Mouse (Mus musculus) forebrain, embryonic 11.5 days (tissue): ENCODE results near the gene Rhno1. TPM values are rescaled to one million over a fixed set of nuclear protein-coding genes. Genes with fewer than 3 reads are reported as not detected.
"Not testable (repeated sequence)": the region's sequence is repeated elsewhere in the genome, so short reads cannot be mapped to it uniquely, and the experiment has no call there.

Experiments
- ATAC-seq: fragments of 200-750 bp; cut with Nextera tagmentation; replicated peaks from 2 replicates; pipeline ENCODE4 v1.8.0; 2017; ENCODE audit warnings: moderate TSS enrichment; ENCODE audit not compliant: low FRiP score
- DNase-seq: peaks from one replicate; pipeline ENCODE4 v3.0.0-alpha.2; 2017; ENCODE audit warnings: low spot score
- H3K27ac ChIP-seq: fragments of 300-500 bp; sonication (generic); 2 replicates; pipeline ENCODE4 v1.5.1; 2014; ENCODE audit warnings: low read depth, low read length
- H3K27me3 ChIP-seq: fragments of 300-500 bp; sonication (generic); 2 replicates; pipeline ENCODE4 v1.6.1; 2014; ENCODE audit warnings: mild to moderate bottlenecking, low read length, mixed read lengths; ENCODE audit not compliant: control insufficient read depth, insufficient read depth
- H3K36me3 ChIP-seq: fragments of 300-500 bp; sonication (generic); 2 replicates; pipeline ENCODE4 v1.6.1; 2014; ENCODE audit warnings: mild to moderate bottlenecking, low read length, moderate library complexity, mixed read lengths; ENCODE audit not compliant: control insufficient read depth, insufficient read depth
- H3K4me1 ChIP-seq: fragments of 300-500 bp; sonication (generic); replicated peaks from 2 replicates; pipeline ENCODE4 v1.6.1; 2014; ENCODE audit warnings: low read length, mixed read lengths; ENCODE audit not compliant: control insufficient read depth, insufficient read depth
- H3K4me2 ChIP-seq: fragments of 300-500 bp; sonication (generic); 2 replicates; pipeline ENCODE4 v1.6.1; 2014; ENCODE audit warnings: low read depth, mild to moderate bottlenecking, low read length, moderate library complexity, mixed read lengths; ENCODE audit not compliant: severe bottlenecking
- H3K4me3 ChIP-seq: fragments of 300-500 bp; sonication (generic); 2 replicates; pipeline ENCODE4 v1.5.1; 2014; ENCODE audit warnings: low read depth, low read length
- H3K9ac ChIP-seq: fragments of 300-500 bp; sonication (generic); 2 replicates; pipeline ENCODE4 v1.6.1; 2014; ENCODE audit warnings: low read length
- H3K9me3 ChIP-seq: fragments of 300-500 bp; sonication (generic); 2 replicates; pipeline ENCODE4 v1.6.1; 2016; ENCODE audit warnings: low read length, mixed read lengths; ENCODE audit not compliant: control insufficient read depth
- WGBS: fragments of 180-500 bp; shearing (Covaris S2); extraction: QIAGEN DNeasy Blood & Tissue Kit; methylation state at CpG from one replicate; pipeline ENCODE4 v1.1.7; 2014; 5-methylcytosine and 5-hydroxymethylcytosine counted together
- polyA plus RNA-seq: library from polyadenylated mRNA; unstranded; fragments of >200 nt; fragmentation: Nextera tagmentation; extraction: Ambion mirVana; gene quantifications from 2 replicates; pipeline ENCODE4 v1.2.1, GENCODE M21; 2014

Rhno1 gene
- polyA plus RNA-seq, 1 experiment from 2014 or later = 205 TPM

DNA sequence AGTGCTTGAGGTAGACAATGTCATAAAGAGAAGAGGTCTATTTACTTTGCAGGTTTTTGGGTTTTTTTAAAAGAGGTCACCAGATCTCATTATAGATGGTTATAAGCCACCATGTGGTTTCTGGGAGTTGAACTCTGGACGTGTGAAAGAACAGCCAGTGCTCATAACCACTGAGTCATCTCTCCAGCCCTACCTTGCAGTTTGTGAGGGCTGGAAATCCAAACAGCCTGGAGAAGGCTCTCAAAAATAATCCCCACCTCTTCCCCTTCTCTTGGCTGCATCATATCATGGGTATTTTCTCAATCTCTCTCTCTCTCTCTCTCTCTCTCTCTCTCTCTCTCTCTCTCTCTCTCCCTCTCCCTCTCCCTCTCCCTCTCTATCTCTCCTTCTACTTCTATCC, 28.0 kb upstream of the Rhno1 start:
- H3K4me1 ChIP-seq = no peaks in the 10 kb centered on the region
- no peaks in the 10 kb centered on the region for H3K27me3 ChIP-seq
- H3K36me3 ChIP-seq = no peaks in the 10 kb centered on the region
- DNase-seq (no peak), ATAC-seq (no peak)
- no peaks in the 10 kb centered on the region for H3K9me3 ChIP-seq
- no peak overlapping the region for H3K4me2 ChIP-seq
- 73% methylated on average over 1 of the region's 1 CpGs for WGBS
- no peak overlapping the region for H3K27ac ChIP-seq
- H3K4me3 ChIP-seq = no peak overlapping the region
- H3K9ac ChIP-seq = no peak overlapping the region

DNA sequence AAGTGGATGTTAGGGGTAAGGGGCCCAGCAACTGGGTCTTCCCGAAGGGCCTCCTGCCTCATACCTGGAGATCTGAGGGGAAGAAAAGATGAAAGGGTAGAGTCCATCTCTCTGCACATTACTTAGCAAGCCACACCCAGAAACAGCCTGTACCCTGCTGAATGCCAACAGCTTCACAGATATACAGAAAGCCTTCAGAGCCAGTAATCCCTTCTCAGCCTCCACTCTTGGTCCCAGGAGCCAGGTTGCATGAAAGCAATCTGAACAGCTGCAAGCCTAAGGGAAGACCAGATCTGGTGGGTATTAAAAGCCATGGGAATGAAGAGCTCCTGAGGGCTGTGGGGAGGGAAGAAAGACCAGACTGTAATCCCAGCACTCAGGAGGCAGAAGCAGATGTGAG, 26.5 kb upstream of the Rhno1 start:
- WGBS = 79% methylated on average over 1 of the region's 1 CpGs
- no peak overlapping the region for H3K9ac ChIP-seq
- H3K4me2 ChIP-seq = no peak overlapping the region
- no peak overlapping the region for H3K4me3 ChIP-seq
- H3K4me1 ChIP-seq = no peaks in the 10 kb centered on the region
- no peaks in the 10 kb centered on the region for H3K36me3 ChIP-seq
- ATAC-seq = no peak
- H3K27me3 ChIP-seq = no peaks in the 10 kb centered on the region
- no peaks in the 10 kb centered on the region for H3K9me3 ChIP-seq
- DNase-seq = no peak
- no peak overlapping the region for H3K27ac ChIP-seq

DNA sequence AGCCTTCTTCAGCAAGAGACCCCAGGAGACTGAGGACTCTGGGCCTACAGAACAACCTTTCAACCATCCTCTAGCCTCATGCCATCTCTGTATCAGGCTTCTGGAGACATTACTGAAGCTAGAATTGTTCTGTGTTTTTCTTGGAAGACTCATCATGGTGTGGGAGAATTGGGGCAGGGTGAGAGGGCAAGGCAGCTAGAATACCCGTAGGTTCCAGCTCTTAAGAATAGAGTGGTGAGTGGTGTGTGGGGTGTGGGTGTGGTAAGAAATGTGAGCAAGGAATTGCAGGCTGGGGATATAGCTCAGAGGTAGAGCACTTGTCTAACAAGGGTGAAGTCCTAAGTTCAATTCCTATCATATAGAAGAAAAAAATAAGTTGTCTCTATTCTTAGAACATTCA, 22.3 kb upstream of the Rhno1 start:
- Histone ChIP-seq H3K4me2 (no peak overlapping the region), H3K36me3 (no peaks in the 10 kb centered on the region)

DNA sequence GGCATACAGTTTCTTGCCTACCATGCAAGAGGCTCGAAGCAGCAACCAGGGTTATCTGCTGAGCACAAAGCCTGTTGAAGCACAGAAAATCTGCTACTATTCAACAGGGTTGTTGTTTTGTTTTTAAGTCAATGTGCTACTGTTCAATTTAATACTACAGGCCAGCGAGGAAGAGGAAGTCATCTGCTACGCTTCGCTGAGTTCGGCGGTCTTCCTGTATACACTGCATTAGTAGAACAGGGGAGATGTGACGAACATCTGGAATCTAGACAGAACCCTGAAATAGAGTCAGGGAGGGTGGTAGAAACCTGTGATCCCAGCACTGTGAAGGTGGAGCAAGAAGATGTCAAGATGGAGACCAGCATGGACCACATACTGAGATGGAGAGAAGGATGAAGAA, 21.0 kb upstream of the Rhno1 start:
- ATAC-seq (no peak), DNase-seq (no peak)
- no peak overlapping the region for H3K4me2 ChIP-seq
- H3K9me3 ChIP-seq = no peaks in the 10 kb centered on the region
- no peaks in the 10 kb centered on the region for H3K36me3 ChIP-seq
- 75% methylated on average over 7 of the region's 7 CpGs for WGBS
- no peak overlapping the region for H3K27ac ChIP-seq
- H3K4me1 ChIP-seq = no peaks in the 10 kb centered on the region
- H3K9ac ChIP-seq = no peak overlapping the region
- H3K4me3 ChIP-seq = no peak overlapping the region
- no peaks in the 10 kb centered on the region for H3K27me3 ChIP-seq

More for the DNA sequence above, 22.3 kb upstream of the Rhno1 start:
- no peak overlapping the region for H3K27ac ChIP-seq
- DNase-seq (no peak), ATAC-seq (no peak)
- H3K9ac ChIP-seq = no peak overlapping the region
- no peaks in the 10 kb centered on the region for H3K4me1 ChIP-seq
- no peaks in the 10 kb centered on the region for H3K27me3 ChIP-seq
- WGBS = 87% methylated on average over 1 of the region's 1 CpGs
- H3K4me3 ChIP-seq = no peak overlapping the region
- H3K9me3 ChIP-seq = no peaks in the 10 kb centered on the region

DNA sequence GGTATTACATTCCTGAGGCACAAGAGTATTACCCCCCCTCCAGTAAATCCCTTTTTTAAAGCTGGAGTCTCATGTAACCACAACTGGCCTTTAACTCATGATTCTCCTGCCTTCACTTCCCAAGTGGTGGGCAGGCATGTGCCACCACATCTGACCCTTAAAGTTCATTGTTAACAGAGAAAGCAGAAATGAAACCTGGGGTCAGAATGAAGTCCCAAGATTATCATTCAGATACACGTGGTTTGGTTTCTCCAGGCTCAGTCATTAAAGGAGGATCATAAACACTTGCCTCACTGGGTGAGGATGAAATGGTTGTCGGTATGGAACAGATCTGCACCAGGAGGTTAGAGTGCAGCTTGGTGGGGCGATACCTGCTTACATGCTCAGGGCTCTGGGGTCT, 18.5 kb upstream of the Rhno1 start:
- no peak overlapping the region for H3K27ac ChIP-seq
- WGBS = 86% methylated on average over 3 of the region's 3 CpGs
- no peak overlapping the region for H3K4me3 ChIP-seq
- H3K36me3 ChIP-seq = no peaks in the 10 kb centered on the region; the same call in 1 of the 2 replicates
- no peaks in the 10 kb centered on the region for H3K4me1 ChIP-seq
- H3K27me3 ChIP-seq = no peaks in the 10 kb centered on the region
- no peak overlapping the region for H3K9ac ChIP-seq
- no peak overlapping the region for H3K4me2 ChIP-seq
- H3K9me3 ChIP-seq = no peaks in the 10 kb centered on the region
- ATAC-seq (no peak), DNase-seq (no peak)

DNA sequence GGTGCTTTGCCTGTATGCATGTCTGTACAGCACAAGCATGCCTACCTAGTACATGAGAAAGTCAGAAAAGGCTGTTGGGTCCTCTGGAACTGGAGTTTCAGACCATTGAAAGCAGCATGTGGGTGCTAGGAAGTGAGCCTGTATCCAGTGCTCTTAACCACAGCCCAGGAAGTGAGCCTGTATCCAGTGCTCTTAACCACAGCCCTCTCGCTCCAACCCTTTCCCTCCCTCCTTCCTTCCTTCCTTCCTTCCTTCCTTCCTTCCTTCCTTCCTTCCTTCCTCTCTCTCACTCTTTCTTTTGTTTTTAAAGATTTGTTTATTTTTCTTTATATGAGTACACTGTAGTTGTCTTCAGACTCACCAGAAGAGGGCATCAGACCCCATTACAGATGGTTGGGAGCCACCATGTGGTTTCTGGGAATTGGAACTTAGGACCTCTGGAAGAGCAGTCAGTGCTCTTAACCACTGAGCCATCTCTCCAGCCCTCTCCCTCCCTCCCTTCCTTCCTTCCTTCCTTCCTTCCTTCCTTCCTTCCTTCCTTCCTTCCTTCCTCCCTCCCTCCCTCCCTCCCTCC, 18.0 kb upstream of the Rhno1 start:
- H3K9ac ChIP-seq, H3K4me2 ChIP-seq, H3K9me3 ChIP-seq, ATAC-seq, H3K4me3 ChIP-seq, H3K27ac ChIP-seq, DNase-seq, H3K27me3 ChIP-seq, H3K4me1 ChIP-seq, H3K36me3 ChIP-seq: not testable (repeated sequence)
- 80% methylated on average over 1 of the region's 1 CpGs for WGBS

DNA sequence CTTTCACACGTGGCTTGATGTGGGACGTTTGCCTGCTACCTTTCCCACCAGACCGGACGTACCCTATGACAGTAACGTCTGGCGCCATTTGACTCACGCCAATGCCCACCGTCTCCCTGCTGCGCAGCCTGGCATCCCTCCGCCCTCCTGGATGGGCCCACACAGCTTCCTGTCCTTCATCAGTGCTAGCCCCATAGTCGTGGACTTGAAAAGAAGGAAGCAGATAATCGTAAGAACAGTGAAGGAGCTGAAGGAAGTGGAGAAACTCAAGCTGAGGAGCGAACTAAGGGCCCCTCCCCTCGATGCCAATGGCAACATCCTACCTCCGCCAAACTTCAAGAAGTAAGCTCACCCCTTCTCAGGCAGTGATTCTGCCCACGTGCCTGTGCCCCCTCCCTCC, 16.9 kb upstream of the Rhno1 start:
- no peaks in the 10 kb centered on the region for H3K27me3 ChIP-seq
- no peak overlapping the region for H3K9ac ChIP-seq
- no peak overlapping the region for H3K4me2 ChIP-seq
- no peak overlapping the region for H3K4me3 ChIP-seq
- H3K4me1 ChIP-seq = peaks cover 6% of the 10 kb centered on the region; the same call in 1 of the 2 replicates
- WGBS = 86% methylated on average over 16 of the region's 16 CpGs
- no peaks in the 10 kb centered on the region; the same call in 1 of the 2 replicates for H3K36me3 ChIP-seq
- ATAC-seq = no peak
- H3K27ac ChIP-seq = no peak overlapping the region
- H3K9me3 ChIP-seq = no peaks in the 10 kb centered on the region
- DNase-seq = no peak

DNA sequence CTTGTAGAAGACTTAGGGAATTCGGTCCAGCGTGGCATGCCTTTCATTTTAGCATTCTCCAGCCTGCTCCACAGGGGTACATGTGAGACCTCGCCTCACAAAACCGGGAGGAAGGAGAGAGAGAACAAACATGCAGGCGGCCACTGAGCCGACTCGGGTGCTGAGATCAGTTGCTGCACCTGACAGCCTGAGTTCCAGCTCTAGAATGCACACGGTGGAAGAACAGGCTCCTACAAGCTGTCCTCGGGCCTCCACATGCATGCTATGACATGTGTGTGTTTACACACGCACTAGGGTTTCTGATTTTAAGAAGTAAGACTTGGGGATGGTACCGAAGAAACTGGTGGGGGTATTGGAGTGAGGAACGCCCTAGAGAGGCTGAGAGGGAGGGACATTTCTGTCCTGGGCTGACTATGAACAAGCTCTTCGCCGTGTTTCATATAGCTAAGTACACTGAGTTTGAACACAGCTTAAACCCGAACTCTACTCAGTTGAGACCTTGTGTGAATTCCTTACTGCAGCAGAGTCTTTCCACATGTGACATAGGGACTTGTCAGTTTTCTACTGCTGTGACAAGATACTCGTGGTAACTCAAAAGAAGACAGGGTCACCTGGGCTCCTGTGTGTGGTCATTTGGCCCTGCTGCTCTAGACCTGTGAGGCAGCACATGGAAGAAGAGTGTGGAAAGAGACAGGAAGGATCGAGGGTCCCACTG, 13.8 kb upstream of the Rhno1 start:
- no peak overlapping the region for H3K27ac ChIP-seq
- 92% methylated on average over 17 of the region's 17 CpGs for WGBS
- no peaks in the 10 kb centered on the region for H3K9me3 ChIP-seq
- DNase-seq (no peak), ATAC-seq (no peak)
- no peak overlapping the region for H3K9ac ChIP-seq
- peaks cover 7% of the 10 kb centered on the region; the same call in 1 of the 2 replicates for H3K4me1 ChIP-seq
- peaks cover 19% of the 10 kb centered on the region for H3K36me3 ChIP-seq
- no peak overlapping the region for H3K4me2 ChIP-seq
- no peaks in the 10 kb centered on the region for H3K27me3 ChIP-seq
- no peak overlapping the region for H3K4me3 ChIP-seq

DNA sequence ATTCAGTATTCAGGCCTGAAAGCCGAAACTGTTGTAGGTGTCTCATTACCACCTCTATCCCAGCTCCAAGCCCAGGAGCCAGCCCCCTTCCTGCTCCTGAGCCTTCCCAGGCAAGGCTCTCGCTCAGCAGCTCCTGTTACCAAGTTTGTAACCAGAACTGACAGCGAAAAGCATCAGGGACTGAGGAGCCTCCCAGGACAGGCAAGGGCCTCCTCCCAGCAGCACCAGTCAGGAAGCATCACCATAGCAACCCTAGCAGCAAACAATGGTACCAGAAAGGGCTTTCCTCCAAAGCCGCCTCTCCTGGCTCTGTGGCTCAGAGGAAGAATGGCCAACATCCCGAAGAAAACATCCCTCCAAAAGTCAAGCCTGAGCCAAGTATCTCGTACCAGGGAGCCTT, 12.5 kb upstream of the Rhno1 start, which contains the start of the genes Tex52 and Gm44596:
Tex52 (plus strand) TSS at position 265 of the 400 bp plus-strand sequence.
Gm44596 (plus strand) TSS at position 312 of the 400 bp plus-strand sequence.
- H3K4me3 ChIP-seq = no peak within 1 kb of the TSS
- H3K4me2 ChIP-seq = no peak within 1 kb of the TSS
- DNase-seq = peak; percentile 64
- no peak within 1 kb of the TSS for H3K27ac ChIP-seq
- WGBS = 20% methylated on average over 6 of the region's 6 CpGs
- peaks cover 7% of the 10 kb centered on the region; the same call in 1 of the 2 replicates for H3K4me1 ChIP-seq
- ATAC-seq = peak; percentile 79
- no peak within 1 kb of the TSS for H3K9ac ChIP-seq
- no peaks in the 10 kb centered on the region for H3K9me3 ChIP-seq
- H3K27me3 ChIP-seq = no peaks in the 10 kb centered on the region
- H3K36me3 ChIP-seq = peaks cover 30% of the 10 kb centered on the region
